Mouse (Mus musculus) stomach, embryonic 14.5 days (tissue): ENCODE data around the gene Olfr1031. TPM values are rescaled to one million over a fixed set of nuclear protein-coding genes. Genes with fewer than 3 reads are reported as not detected.
A peak's percentile ranks its signal among the peaks of the same experiment; 100 is the strongest.
"Not testable (repeated sequence)": the region's sequence is repeated elsewhere in the genome, so short reads cannot be mapped to it uniquely, and the experiment has no call there.

ENCODE experiments used
- ATAC-seq: fragments of 200-750 bp; cut with Nextera tagmentation; 2 replicates; pipeline ENCODE4 v1.8.0; 2017; ENCODE audit warnings: low read depth, moderate TSS enrichment; ENCODE audit not compliant: insufficient number of reproducible peaks, insufficient read depth, low FRiP score
- H3K27ac ChIP-seq: fragments of 300-500 bp; sonication (generic); 2 replicates; pipeline ENCODE4 v1.5.1; 2014; ENCODE audit warnings: mild to moderate bottlenecking, low read length, moderate library complexity, mixed read lengths
- H3K27me3 ChIP-seq: fragments of 300-500 bp; sonication (generic); 2 replicates; pipeline ENCODE4 v1.6.1; 2014; ENCODE audit warnings: low read length, control low read depth, mixed read lengths; ENCODE audit not compliant: control insufficient read depth, insufficient read depth
- H3K36me3 ChIP-seq: fragments of 300-500 bp; sonication (generic); 2 replicates; pipeline ENCODE4 v1.6.1; 2014; ENCODE audit warnings: mild to moderate bottlenecking, control low read depth, low read length, moderate library complexity, mixed read lengths; ENCODE audit not compliant: control insufficient read depth, insufficient read depth
- H3K4me1 ChIP-seq: fragments of 300-500 bp; sonication (generic); 2 replicates; pipeline ENCODE4 v1.6.1; 2014; ENCODE audit warnings: low read length, control low read depth, mixed read lengths; ENCODE audit not compliant: control insufficient read depth, insufficient read depth
- H3K4me2 ChIP-seq: fragments of 300-500 bp; sonication (generic); replicated peaks from 2 replicates; pipeline ENCODE4 v1.6.1; 2014; ENCODE audit warnings: low read depth, low read length, control low read depth
- H3K4me3 ChIP-seq: fragments of 300-500 bp; sonication (generic); 2 replicates; pipeline ENCODE4 v1.5.1; 2014; ENCODE audit warnings: low read depth, low read length, control low read depth
- H3K9ac ChIP-seq: fragments of 300-500 bp; sonication (generic); replicated peaks from 2 replicates; pipeline ENCODE4 v1.6.1; 2014; ENCODE audit warnings: low read depth, mild to moderate bottlenecking, control low read depth, low read length, moderate library complexity, mixed read lengths
- H3K9me3 ChIP-seq: fragments of 300-500 bp; sonication (generic); 2 replicates; pipeline ENCODE4 v1.6.1; 2016; ENCODE audit warnings: low read depth, low read length, control low read depth; ENCODE audit not compliant: control insufficient read depth
- WGBS: fragments of 180-500 bp; shearing (Covaris S2); extraction: QIAGEN DNeasy Blood & Tissue Kit; methylation state at CpG from one replicate; pipeline ENCODE4 v1.1.7; 2014; 5-methylcytosine and 5-hydroxymethylcytosine counted together
- polyA plus RNA-seq: library from polyadenylated mRNA; unstranded; fragments of >200 nt; fragmentation: Nextera tagmentation; extraction: Ambion mirVana; gene quantifications from 2 replicates; pipeline ENCODE4 v1.2.1, GENCODE M21; 2014

Gene Olfr1031
- not detected in 2 replicates for polyA plus RNA-seq

- Histone ChIP-seq H3K9ac (no peak within 1 kb of the TSS), H3K27me3 (no peaks in the 10 kb centered on the region), H3K27ac (no peak within 1 kb of the TSS), H3K4me2 (no peak within 1 kb of the TSS), H3K4me1 (no peaks in the 10 kb centered on the region), H3K9me3 (no peaks in the 10 kb centered on the region), H3K4me3 (no peak within 1 kb of the TSS), H3K36me3 (no peaks in the 10 kb centered on the region)
- 65% methylated on average over 3 of the region's 3 CpGs for WGBS
- no peak for ATAC-seq
Measured at GRCm38 (mm10) chr2:85990004-85990403, at the start of gene Olfr1031. Gene Olfr1031, plus strand, starts transcription at chr2:85990304.

GRCm38 (mm10) chr2:85950137-85950536 is 40.0 kb upstream of the Olfr1031 start, which contains the start of gene Olfr1028:
Gene Olfr1028, plus strand, starts transcription at chr2:85950437.
- no peaks in the 10 kb centered on the region for H3K27me3 ChIP-seq
- 88% methylated on average over 1 of the region's 1 CpGs for WGBS
- no peak within 1 kb of the TSS for H3K9ac ChIP-seq
- no peak for ATAC-seq
- no peak within 1 kb of the TSS for H3K4me3 ChIP-seq
- no peaks in the 10 kb centered on the region for H3K4me1 ChIP-seq
- H3K36me3 ChIP-seq, result no peaks in the 10 kb centered on the region
- H3K4me2 ChIP-seq, result no peak within 1 kb of the TSS
- no peak within 1 kb of the TSS for H3K27ac ChIP-seq
- no peaks in the 10 kb centered on the region for H3K9me3 ChIP-seq

GRCm38 (mm10) chr2:85973595-85973994 is 16.5 kb upstream of the Olfr1031 start, which contains the start of gene Olfr1029:
Gene Olfr1029, plus strand, starts transcription at chr2:85973895.
- no peak for ATAC-seq
- Histone ChIP-seq H3K4me3 (no peak within 1 kb of the TSS), H3K9me3 (no peaks in the 10 kb centered on the region), H3K36me3 (no peaks in the 10 kb centered on the region), H3K4me1 (no peaks in the 10 kb centered on the region), H3K9ac (no peak within 1 kb of the TSS), H3K4me2 (no peak within 1 kb of the TSS), H3K27ac (no peak within 1 kb of the TSS), H3K27me3 (no peaks in the 10 kb centered on the region)
- whole genome bisulfite sequencing, result 86% methylated on average over 2 of the region's 2 CpGs

GRCm38 (mm10) chr2:85978976-85979375 is 11.1 kb upstream of the Olfr1031 start, which contains the start of gene Olfr1030:
Gene Olfr1030, plus strand, starts transcription at chr2:85979276.
- WGBS, result 75% methylated on average over 1 of the region's 1 CpGs
- Histone ChIP-seq H3K9me3 (no peaks in the 10 kb centered on the region), H3K9ac (no peak within 1 kb of the TSS), H3K4me2 (no peak within 1 kb of the TSS), H3K27ac (no peak within 1 kb of the TSS), H3K4me1 (no peaks in the 10 kb centered on the region), H3K27me3 (no peaks in the 10 kb centered on the region), H3K4me3 (no peak within 1 kb of the TSS), H3K36me3 (no peaks in the 10 kb centered on the region)
- ATAC-seq, result no peak

- Histone ChIP-seq H3K27me3 (no peaks in the 10 kb centered on the region), H3K9ac (no peak within 1 kb of the TSS), H3K27ac (no peak within 1 kb of the TSS), H3K4me1 (no peaks in the 10 kb centered on the region), H3K36me3 (no peaks in the 10 kb centered on the region), H3K4me2 (no peak within 1 kb of the TSS), H3K9me3 (no peaks in the 10 kb centered on the region), H3K4me3 (no peak within 1 kb of the TSS)
- 80% methylated on average over 7 of the region's 7 CpGs for WGBS
- no peak for ATAC-seq
Measured at GRCm38 (mm10) chr2:86005240-86005639, 15.1 kb downstream of the Olfr1031 start, which contains the start of gene Olfr1032. Gene Olfr1032, plus strand, starts transcription at chr2:86005540.

GRCm38 (mm10) chr2:86020406-86020805 is 30.3 kb downstream of the Olfr1031 start, which contains the start of gene Olfr1033:
Gene Olfr1033, plus strand, starts transcription at chr2:86020633.
- not testable (repeated sequence) for H3K9me3 ChIP-seq, ATAC-seq, H3K27me3 ChIP-seq, H3K36me3 ChIP-seq, H3K27ac ChIP-seq, H3K9ac ChIP-seq, H3K4me1 ChIP-seq
- H3K4me3 ChIP-seq, result peak within 1 kb of the TSS; percentile 25; the same call in 1 of the 2 replicates
- H3K4me2 ChIP-seq, result peak within 1 kb of the TSS; percentile 27
- 1% methylated on average over 10 of the region's 11 CpGs for WGBS

GRCm38 (mm10) chr2:86021518-86021917 is 31.4 kb downstream of the Olfr1031 start:
- not testable (repeated sequence) for H3K9me3 ChIP-seq, H3K9ac ChIP-seq, H3K4me2 ChIP-seq, H3K27me3 ChIP-seq, H3K27ac ChIP-seq, H3K4me1 ChIP-seq, H3K36me3 ChIP-seq, H3K4me3 ChIP-seq, ATAC-seq
- WGBS, result 40% methylated on average over 3 of the region's 9 CpGs
